Mouse (Mus musculus) erythroid progenitor cell, adult 5-6 weeks (primary cell): ENCODE data around the gene Syt13. TPM values are rescaled to one million over a fixed set of nuclear protein-coding genes. Genes with fewer than 3 reads are reported as not detected.

Experiments used
- ATAC-seq: replicated peaks from 2 replicates; pipeline ENCODE4 v1.8.0; 2016; ENCODE audit warnings: moderate number of reproducible peaks, mild to moderate bottlenecking, moderate TSS enrichment, inconsistent platforms; ENCODE audit not compliant: poor library complexity, low FRiP score, severe bottlenecking
- total RNA-seq, 2 experiments: library from RNA; stranded (forward) in 1 of 2; stranded (reverse) in 1 of 2; fragments of 150-400 nt in 1 of 2; fragments of 186-747, 209-891 nt in 1 of 2; gene quantifications; 2 replicates each; pipeline versions ENCODE4 v1.2.3 to v1.2.4; 2015 to 2017; ENCODE audit warnings: low replicate concordance in 2 of 2

Syt13 gene
- total RNA-seq, 2 experiments from 2014 or later, result not detected

DNA sequence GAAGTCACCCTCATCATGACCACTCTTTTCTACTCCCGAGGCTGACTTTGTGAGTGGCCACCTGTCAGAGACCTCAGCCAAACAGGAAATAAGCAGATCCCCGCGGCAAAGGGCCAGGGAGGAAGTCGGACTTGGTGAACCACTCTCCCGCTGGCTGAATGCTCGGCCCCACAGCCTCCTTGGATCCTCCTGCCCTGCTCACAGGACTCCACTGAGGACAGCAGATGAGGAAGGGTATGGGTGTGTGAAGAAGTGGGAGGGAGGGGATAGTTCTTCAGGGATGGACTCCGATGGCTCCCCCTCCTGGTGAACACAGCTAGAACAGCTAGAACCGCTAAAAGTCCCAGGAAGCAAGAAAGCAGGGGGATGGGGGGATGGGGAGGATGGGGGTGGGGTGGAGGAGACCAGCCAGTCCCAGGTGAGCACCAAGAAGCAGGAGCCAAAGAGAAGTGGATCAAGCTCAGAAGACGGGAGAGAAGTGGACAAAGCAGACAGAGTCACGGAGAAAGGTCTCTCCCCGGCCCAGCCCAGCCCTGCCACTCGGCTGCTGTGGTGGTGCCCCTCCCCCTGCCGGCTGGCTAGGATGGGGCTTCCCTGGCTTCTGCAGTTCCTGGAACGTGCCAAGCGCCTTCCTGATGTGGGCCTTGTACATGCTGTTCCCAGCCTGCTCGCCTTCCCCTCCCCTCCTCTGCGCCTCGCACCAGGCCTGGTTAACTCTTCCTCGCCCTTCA is 73.2 kb downstream of the Syt13 start:
- no peak for ATAC-seq

DNA sequence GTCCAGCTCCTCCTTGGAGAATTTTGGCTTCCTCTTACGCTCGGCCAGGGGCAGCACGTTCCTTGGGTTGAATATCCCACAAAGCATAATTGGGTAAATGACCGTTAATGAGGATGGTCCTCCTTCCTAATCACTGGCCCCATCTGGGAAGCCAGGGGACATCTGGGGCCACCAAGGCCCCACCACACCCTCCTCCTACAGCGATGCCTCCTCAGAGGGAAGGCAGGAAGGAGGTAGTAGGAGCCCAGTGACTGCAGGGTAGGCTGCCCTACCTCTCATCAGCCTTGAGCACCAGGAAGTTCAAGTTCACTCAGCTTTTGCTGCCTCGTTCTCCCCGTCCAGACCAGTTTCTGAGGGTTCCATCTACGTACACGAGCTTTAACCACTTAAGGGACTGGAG is 74.7 kb downstream of the Syt13 start:
- no peak for ATAC-seq

DNA sequence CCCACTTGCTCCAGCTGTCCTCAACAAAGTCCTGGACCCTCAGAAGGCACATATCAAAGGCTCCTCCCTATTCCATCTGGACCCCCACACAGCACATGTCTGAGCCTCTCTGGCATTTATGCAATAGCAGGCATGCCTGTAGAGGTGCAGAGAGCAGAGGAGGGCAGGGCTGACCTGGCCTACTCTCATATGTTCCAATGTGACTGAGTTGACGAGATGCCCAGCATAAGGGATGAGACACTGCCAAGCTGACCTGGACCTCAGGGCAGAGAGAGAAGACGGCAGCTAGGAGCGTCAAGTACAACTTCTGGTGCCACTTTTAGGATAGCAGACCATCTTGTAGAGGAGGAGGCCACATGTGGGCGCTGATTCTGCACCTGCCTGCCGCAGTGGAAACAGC is 77.1 kb downstream of the Syt13 start:
- ATAC-seq, result no peak

DNA sequence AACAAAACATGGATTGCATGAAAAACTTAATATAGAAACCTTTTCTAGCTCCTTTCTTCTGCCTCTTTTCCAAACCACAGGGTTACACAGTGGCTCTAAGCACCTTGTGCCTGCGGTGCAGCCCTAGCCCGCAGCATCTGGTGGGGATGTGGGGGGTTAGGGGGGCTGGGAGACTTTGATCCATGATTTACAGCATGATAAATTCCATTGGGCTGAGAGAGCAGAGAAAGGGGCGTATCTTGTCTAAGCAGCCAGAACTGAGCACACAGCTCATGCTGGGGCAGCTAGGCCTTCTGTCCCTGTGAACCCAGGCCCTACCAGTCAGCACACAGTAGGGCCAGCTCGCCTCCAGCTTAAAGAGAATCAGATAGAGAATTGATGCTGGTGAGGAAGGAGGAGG is 90.1 kb downstream of the Syt13 start:
- ATAC-seq, result no peak

Other genes starting within 250 kb of the Syt13 start
- gene Prdm11, start 131.1 kb downstream of the Syt13 start, total RNA-seq (2015; ENCODE audit: low replicate concordance), result 0.84 and 2.2 TPM in 2 replicates
- gene Prdm11, start 131.1 kb downstream of the Syt13 start, total RNA-seq (2017; ENCODE audit: low replicate concordance), result 0.26 and 7.7 TPM in 2 replicates